Mouse (Mus musculus): ENCODE results near the gene Ung.

DNA sequence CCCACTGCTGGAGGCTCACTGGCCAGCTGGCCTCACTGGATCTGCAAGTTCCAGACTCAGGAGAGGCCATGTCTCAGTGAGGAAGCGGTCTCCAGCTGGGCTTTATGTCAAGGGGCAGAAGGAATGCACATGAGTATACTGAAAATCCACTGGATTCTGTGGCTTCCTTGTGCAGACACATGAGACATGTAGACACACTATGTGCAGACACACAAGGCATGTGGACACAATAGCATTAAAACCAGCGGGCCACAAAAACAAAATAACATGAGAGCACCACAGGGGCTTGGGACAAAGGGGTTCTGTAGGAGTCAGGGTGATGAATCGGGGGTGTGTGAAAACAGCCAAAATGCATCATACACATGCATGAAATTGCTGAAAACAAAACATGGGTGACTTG lies 4.2 kb upstream of the Ung start:
- no peak for TF ChIP-seq POLR2A (IDR thresholded peaks at IDR 0.05; ENCODE audit: control insufficient read depth, low read depth, low read length)
- TF ChIP-seq CTCF (IDR thresholded peaks at IDR 0.05; ENCODE audit: control insufficient read depth, insufficient read depth, insufficient replicate concordance, low read depth, low read length) = no peak
